In the genomic region with DNA sequence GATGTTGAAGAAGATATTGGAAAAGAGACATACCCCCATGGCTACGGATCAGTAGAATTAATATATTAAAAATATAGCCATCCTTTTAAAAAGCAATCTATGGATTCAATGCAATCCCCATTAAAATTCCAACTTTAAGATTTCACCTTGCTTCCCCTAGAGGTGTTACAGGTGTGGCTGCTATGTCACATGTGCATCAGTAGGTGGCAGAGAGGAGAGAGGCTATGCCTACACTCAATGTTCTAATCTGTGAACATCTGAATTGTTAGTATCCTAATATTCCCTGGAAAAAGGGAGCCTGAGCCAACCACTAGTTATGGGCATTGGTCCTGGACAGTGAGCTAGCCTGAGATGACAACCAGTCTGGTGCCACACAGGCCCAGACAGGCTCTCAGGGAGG, we compare ENCODE assay signal across 22 mouse cellular contexts.
DNase-seq lines count a peak whose midpoint lies in the region; ATAC-seq and TF ChIP-seq lines count a peak whose summit lies in the region.
"Had no signal": no experiment of that assay in that cellular context is flagged by ENCODE, and none has a peak within 500 bp of the region (broad histone marks: within the 10 kb centered on the region; RNA-seq: fewer than 3 reads in every experiment).

No protein-coding gene starts in this region.

- no peaks in the 10 kb centered on the region for H3K4me1 ChIP-seq in heart, adult 2 months (ENCODE audit: control insufficient read depth, insufficient read depth, low read length)
- H3K4me1 ChIP-seq in heart, embryonic 12.5 days (replicated peaks) = no peaks in the 10 kb centered on the region
- H3K4me1 ChIP-seq in CH12.LX (ENCODE audit: control insufficient read depth in 1 of 2, insufficient read depth in 2 of 2) = no peaks in the 10 kb centered on the region
- H3K4me1 ChIP-seq: embryonic facial prominence, embryonic 10.5 days; heart, embryonic 10.5 days; limb, embryonic 10.5 days; liver, embryonic 12.5 days had no signal

- no peak overlapping the region for H3K4me3 ChIP-seq in heart, adult 2 months
- H3K4me3 ChIP-seq in heart, embryonic 12.5 days = no peak overlapping the region
- no peak overlapping the region for H3K4me3 ChIP-seq in layer of hippocampus, adult 2 months
- H3K4me3 ChIP-seq in CH12.LX (replicated peaks in 1 of 3; ENCODE audit: low read depth in 2 of 3, low read length in 2 of 3, poor library complexity in 1 of 3) = no peak overlapping the region
- H3K4me3 ChIP-seq: embryonic facial prominence, embryonic 10.5 days; heart, embryonic 10.5 days; limb, embryonic 10.5 days; liver, embryonic 12.5 days; myocyte had no signal

- no peak for DNase-seq in heart, adult 2 months
- no peak for DNase-seq in layer of hippocampus, adult 2 months (ENCODE audit: low spot score in 2 of 2)
- DNase-seq in layer of hippocampus, postnatal 25 days (ENCODE audit: extremely low spot score in 1 of 2, low spot score in 1 of 2) = no peak
- peak; percentile 6 for DNase-seq in CH12.LX (ENCODE audit: extremely low read depth)
- no peak for DNase-seq in brain, embryonic 14.5 days (ENCODE audit: low read depth)
- no peak for DNase-seq in cerebellum, adult 9-11 months
- DNase-seq: adrenal gland, postnatal 36 days; cerebellum, adult 11 months; cerebellum, postnatal 10 days; lung, adult 2 months; right cerebral cortex, adult 18-20 months; right cerebral cortex, postnatal 4 days; thymus, postnatal 25 days had no signal

- no peak overlapping the region for H3K9ac ChIP-seq in heart, adult 2 months (ENCODE audit: low read depth, low read length)
- no peak overlapping the region for H3K9ac ChIP-seq in heart, embryonic 12.5 days
- no peak overlapping the region for H3K9ac ChIP-seq in CH12.LX (ENCODE audit: insufficient read depth, low read depth)
- H3K9ac ChIP-seq: liver, embryonic 12.5 days had no signal

- dilution Hi-C loops in CH12.LX (cut with MboI; ENCODE audit: extremely low pct_ligation_motif_present, extremely low pct_unique_long_range_greater_than_20kb, low sequenced_read_pairs) = no loop called here

- intact Hi-C loops in heart, adult 2 months (cut with DNase I) = no loop called here

- no peak overlapping the region for H3K27ac ChIP-seq in heart, adult 2 months
- no peak overlapping the region for H3K27ac ChIP-seq in heart, embryonic 12.5 days (ENCODE audit: poor library complexity, severe bottlenecking)
- H3K27ac ChIP-seq in layer of hippocampus, adult 2 months = no peak overlapping the region
- no peak overlapping the region for H3K27ac ChIP-seq in CH12.LX (ENCODE audit: insufficient read depth, low read depth)
- H3K27ac ChIP-seq: embryonic facial prominence, embryonic 10.5 days; heart, embryonic 10.5 days; limb, embryonic 10.5 days; liver, embryonic 12.5 days; macrophage had no signal

- in situ Hi-C loops in CH12.LX (cut with MboI; ENCODE audit: low pct_ligation_motif_present, low pct_unique_long_range_greater_than_20kb, low sequenced_read_pairs) = loop anchor here (25.0 kb wide), 1 partner anchor 109 kb away; no protein-coding TSS in a partner anchor

- 95% methylated on average over 1 of the region's 1 CpGs for WGBS in heart, adult 2 months
- WGBS in heart, embryonic 12.5 days = 80% methylated on average over 1 of the region's 1 CpGs

- no peak for TF ChIP-seq POLR2A in heart, adult 2 months (IDR thresholded peaks at IDR 0.05; ENCODE audit: insufficient read depth, low read depth, low read length)
- no peak for TF ChIP-seq POLR2A in CH12.LX (IDR thresholded peaks at IDR 0.05; ENCODE audit: low read depth, low read length)
- TF ChIP-seq POLR2A in brain, embryonic 14.5 days (IDR thresholded peaks at IDR 0.05; ENCODE audit: borderline replicate concordance, extremely low read depth, insufficient read depth, insufficient read length, poor library complexity, severe bottlenecking) = no peak

- TF ChIP-seq EP300 in heart, adult 2 months (IDR thresholded peaks at IDR 0.05; ENCODE audit: insufficient read depth, low read depth, low read length) = no peak
- TF ChIP-seq EP300 in CH12.LX (IDR thresholded peaks at IDR 0.05; ENCODE audit: low read length) = no peak

- H3K4me2 ChIP-seq in heart, embryonic 12.5 days = no peak overlapping the region
- H3K4me2 ChIP-seq in CH12.LX (ENCODE audit: insufficient read depth, low read depth, poor library complexity, severe bottlenecking) = no peak overlapping the region
- H3K4me2 ChIP-seq: liver, embryonic 12.5 days had no signal

- H3K27me3 ChIP-seq in heart, adult 2 months (ENCODE audit: control insufficient read depth, insufficient read depth, low read length) = no peaks in the 10 kb centered on the region
- no peaks in the 10 kb centered on the region for H3K27me3 ChIP-seq in heart, embryonic 12.5 days (replicated peaks)
- H3K27me3 ChIP-seq in CH12.LX (replicated peaks) = no peaks in the 10 kb centered on the region
- H3K27me3 ChIP-seq: liver, embryonic 12.5 days had no signal

- H3K9me3 ChIP-seq in heart, embryonic 12.5 days (replicated peaks) = no peaks in the 10 kb centered on the region
- H3K9me3 ChIP-seq in CH12.LX (replicated peaks; ENCODE audit: low read length) = no peaks in the 10 kb centered on the region
- H3K9me3 ChIP-seq: embryonic facial prominence, embryonic 10.5 days; heart, embryonic 10.5 days; limb, embryonic 10.5 days; liver, embryonic 12.5 days had no signal

- H3K79me2 ChIP-seq in heart, adult 2 months (replicated peaks; ENCODE audit: control insufficient read depth, insufficient read depth, low read length) = no peaks in the 10 kb centered on the region
- H3K79me2 ChIP-seq in CH12.LX (replicated peaks; ENCODE audit: control insufficient read depth, extremely low read depth, insufficient read depth, poor library complexity, severe bottlenecking) = no peaks in the 10 kb centered on the region

- no peak for ATAC-seq in heart, embryonic 12.5 days (ENCODE audit: insufficient number of reproducible peaks, low FRiP score)
- ATAC-seq: inflammation-experienced regulatory T-cells, adult 6 months; liver, embryonic 12.5 days; midbrain, embryonic 16.5 days had no signal

- TF ChIP-seq CTCF in heart, adult 2 months (IDR thresholded peaks at IDR 0.05) = peak; percentile 30
- TF ChIP-seq CTCF in layer of hippocampus, adult 2 months (conservative IDR thresholded peaks at IDR 0.05) = peak; percentile 40
- peak; percentile 10 to 72; a peak in 2 of 4 replicates for TF ChIP-seq CTCF in CH12.LX (conservative IDR thresholded peaks at IDR 0.05 in 1 of 2, IDR thresholded peaks at IDR 0.05 in 1 of 2; ENCODE audit: low read depth in 2 of 2, low read length in 2 of 2)
- peak; percentile 17; the same call in 1 of the 2 replicates for TF ChIP-seq CTCF in brain, embryonic 14.5 days (IDR thresholded peaks at IDR 0.05; ENCODE audit: borderline replicate concordance, extremely low read depth, insufficient read depth, insufficient read length)

- no peaks in the 10 kb centered on the region for H3K36me3 ChIP-seq in heart, adult 2 months (ENCODE audit: control insufficient read depth, insufficient read depth, low read length)
- no peaks in the 10 kb centered on the region for H3K36me3 ChIP-seq in heart, embryonic 12.5 days
- H3K36me3 ChIP-seq in CH12.LX (replicated peaks in 1 of 2; ENCODE audit: control insufficient read depth in 1 of 2, insufficient read depth in 1 of 2, low read length in 1 of 2) = no peaks in the 10 kb centered on the region
- H3K36me3 ChIP-seq: embryonic facial prominence, embryonic 10.5 days; heart, embryonic 10.5 days; limb, embryonic 10.5 days; liver, embryonic 12.5 days had no signal

- peak; percentile 51 for TF ChIP-seq RAD21 in CH12.LX (IDR thresholded peaks at IDR 0.05; ENCODE audit: low read depth, low read length)

TF ChIP-seq in CH12.LX, 34 proteins besides CTCF, POLR2A, EP300 and RAD21:
- TF ChIP-seq JUN (IDR thresholded peaks at IDR 0.05; ENCODE audit: insufficient read depth, low read depth, low read length) (no peak), MAFK (IDR thresholded peaks at IDR 0.05; ENCODE audit: insufficient replicate concordance, low read length) (no peak), SMC3 (IDR thresholded peaks at IDR 0.05; ENCODE audit: low read depth, low read length) (peak; percentile 78), CHD1 (IDR thresholded peaks at IDR 0.05; ENCODE audit: low read depth, low read length) (no peak), POLR2AphosphoS2 (IDR thresholded peaks at IDR 0.05; ENCODE audit: low read depth, low read length) (no peak)
